Mouse (Mus musculus) G1E (cell line): ENCODE results near the gene Xpo5.

Experiments used
- CTCF ChIP-seq: IDR thresholded peaks from 2 replicates; pipeline ENCODE4 v1.5.1; 2012; ENCODE audit warnings: low read depth, low read length, inconsistent platforms, mixed read lengths
- GATA1 ChIP-seq: IDR thresholded peaks from 2 replicates; pipeline ENCODE4 v1.6.1; 2012; ENCODE audit warnings: borderline replicate concordance, low read length, inconsistent platforms, mixed read lengths
- POLR2AphosphoS5 ChIP-seq: IDR thresholded peaks from 2 replicates; pipeline ENCODE4 v1.6.1; 2012; ENCODE audit warnings: low read depth, low read length, inconsistent platforms; ENCODE audit not compliant: insufficient replicate concordance
- TAL1 ChIP-seq: conservative IDR thresholded peaks from 2 replicates; pipeline ENCODE4 v1.6.1; 2012; ENCODE audit warnings: low read depth, low read length, inconsistent platforms, mixed read lengths

DNA sequence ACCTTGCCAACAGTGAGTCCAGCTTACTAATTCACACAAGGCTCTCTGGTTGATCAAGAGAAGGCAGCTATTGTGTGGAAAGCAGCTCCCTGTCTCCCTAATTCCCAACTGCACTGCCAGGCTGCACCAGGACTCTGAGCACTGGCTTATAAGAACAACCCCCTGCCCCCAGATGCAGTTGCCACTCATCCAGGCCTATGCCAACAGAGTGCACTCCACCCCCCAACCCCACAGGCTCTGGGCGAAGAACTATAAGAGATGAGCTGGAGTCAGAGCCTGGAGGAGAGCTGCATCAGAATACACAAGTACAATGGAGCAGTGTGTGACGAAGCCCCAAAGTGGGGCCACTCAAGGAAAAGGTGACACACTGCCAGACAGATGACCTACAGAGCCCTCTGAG is 69.5 kb downstream of the Xpo5 start:
- no peak for TF ChIP-seq CTCF
- no peak for TF ChIP-seq GATA1
- TF ChIP-seq TAL1 = no peak
- TF ChIP-seq POLR2AphosphoS5 = no peak
